Mouse (Mus musculus): ENCODE measurements at regions not wholly inside any gene's neighbourhood (a gene's known extent, or its start where the extent isn't known, plus 50 kb on each side); places are given as distances from the start of the nearest gene placed in this dataset.

GRCm38 (mm10) chr19:21913005-21913670 lies 135.0 kb downstream of the Cemip2 start:
- Histone ChIP-seq H3K9me3 (ENCODE audit: control insufficient read depth) (no peaks in the 10 kb centered on the region), H3K27ac (ENCODE audit: low read depth, low read length) (no peak overlapping the region), H3K9ac (ENCODE audit: low read depth, low read length) (no peak overlapping the region), H3K4me1 (replicated peaks; ENCODE audit: control insufficient read depth, insufficient read depth, low read length) (no peaks in the 10 kb centered on the region), H3K36me3 (ENCODE audit: control insufficient read depth, insufficient read depth) (no peaks in the 10 kb centered on the region), H3K4me2 (replicated peaks; ENCODE audit: low read depth) (no peak overlapping the region), H3K4me3 (ENCODE audit: low read depth, low read length) (no peak overlapping the region), H3K27me3 (replicated peaks; ENCODE audit: control insufficient read depth, insufficient read depth, low read length) (no peaks in the 10 kb centered on the region)
- whole genome bisulfite sequencing, result 70% methylated on average over 8 of the region's 8 CpGs
- TF ChIP-seq CTCF (IDR thresholded peaks at IDR 0.05; ENCODE audit: low read depth), result no peak
- no peak for ATAC-seq

- no peak for TF ChIP-seq CTCF (IDR thresholded peaks at IDR 0.05; ENCODE audit: low read depth)
- Histone ChIP-seq H3K9me3 (ENCODE audit: control insufficient read depth) (no peaks in the 10 kb centered on the region), H3K36me3 (ENCODE audit: control insufficient read depth, insufficient read depth) (no peaks in the 10 kb centered on the region), H3K4me3 (ENCODE audit: low read depth, low read length) (no peak overlapping the region), H3K9ac (ENCODE audit: low read depth, low read length) (no peak overlapping the region), H3K4me2 (replicated peaks; ENCODE audit: low read depth) (no peak overlapping the region), H3K27ac (ENCODE audit: low read depth, low read length) (no peak overlapping the region), H3K27me3 (replicated peaks; ENCODE audit: control insufficient read depth, insufficient read depth, low read length) (no peaks in the 10 kb centered on the region), H3K4me1 (replicated peaks; ENCODE audit: control insufficient read depth, insufficient read depth, low read length) (no peaks in the 10 kb centered on the region)
- 65% methylated on average over 9 of the region's 9 CpGs for WGBS
- no peak for ATAC-seq
Observed at GRCm38 (mm10) chr19:21913748-21914611, 135.8 kb downstream of the Cemip2 start.

GRCm38 (mm10) chr19:21914658-21915057 lies 136.5 kb downstream of the Cemip2 start:
- 68% methylated on average over 3 of the region's 3 CpGs for WGBS
- Histone ChIP-seq H3K27me3 (replicated peaks; ENCODE audit: control insufficient read depth, insufficient read depth, low read length) (no peaks in the 10 kb centered on the region), H3K27ac (ENCODE audit: low read depth, low read length) (no peak overlapping the region)

GRCm38 (mm10) chr19:21918113-21918512 lies 140.0 kb downstream of the Cemip2 start:
- no peaks in the 10 kb centered on the region for H3K9me3 ChIP-seq (ENCODE audit: control insufficient read depth)
- WGBS, result 81% methylated on average over 4 of the region's 4 CpGs
- no peak overlapping the region for H3K4me2 ChIP-seq (replicated peaks; ENCODE audit: low read depth)
- H3K9ac ChIP-seq (ENCODE audit: low read depth, low read length), result no peak overlapping the region
- no peak overlapping the region for H3K4me3 ChIP-seq (ENCODE audit: low read depth, low read length)
- H3K4me1 ChIP-seq (replicated peaks; ENCODE audit: control insufficient read depth, insufficient read depth, low read length), result no peaks in the 10 kb centered on the region
- H3K27ac ChIP-seq (ENCODE audit: low read depth, low read length), result no peak overlapping the region
- TF ChIP-seq CTCF (IDR thresholded peaks at IDR 0.05; ENCODE audit: low read depth), result 0 out of 2 replicates have a peak, but pooled peaks have one; percentile 27
- H3K27me3 ChIP-seq (replicated peaks; ENCODE audit: control insufficient read depth, insufficient read depth, low read length), result no peaks in the 10 kb centered on the region
- no peak for ATAC-seq
- no peaks in the 10 kb centered on the region for H3K36me3 ChIP-seq (ENCODE audit: control insufficient read depth, insufficient read depth)

More at GRCm38 (mm10) chr19:21914658-21915057, 136.5 kb downstream of the Cemip2 start:
- TF ChIP-seq CTCF (IDR thresholded peaks at IDR 0.05; ENCODE audit: low read depth), result no peak
- Histone ChIP-seq H3K9ac (ENCODE audit: low read depth, low read length) (no peak overlapping the region), H3K4me1 (replicated peaks; ENCODE audit: control insufficient read depth, insufficient read depth, low read length) (no peaks in the 10 kb centered on the region), H3K4me3 (ENCODE audit: low read depth, low read length) (no peak overlapping the region), H3K9me3 (ENCODE audit: control insufficient read depth) (no peaks in the 10 kb centered on the region), H3K4me2 (replicated peaks; ENCODE audit: low read depth) (no peak overlapping the region), H3K36me3 (ENCODE audit: control insufficient read depth, insufficient read depth) (no peaks in the 10 kb centered on the region)
- no peak for ATAC-seq

GRCm38 (mm10) chr19:21919074-21919473 lies 140.9 kb downstream of the Cemip2 start:
- no peaks in the 10 kb centered on the region for H3K4me1 ChIP-seq (replicated peaks; ENCODE audit: control insufficient read depth, insufficient read depth, low read length)
- TF ChIP-seq CTCF (IDR thresholded peaks at IDR 0.05; ENCODE audit: low read depth), result no peak
- no peak overlapping the region for H3K27ac ChIP-seq (ENCODE audit: low read depth, low read length)
- WGBS, result 44% methylated on average over 3 of the region's 3 CpGs
- no peaks in the 10 kb centered on the region for H3K27me3 ChIP-seq (replicated peaks; ENCODE audit: control insufficient read depth, insufficient read depth, low read length)
- no peak overlapping the region for H3K9ac ChIP-seq (ENCODE audit: low read depth, low read length)
- H3K36me3 ChIP-seq (ENCODE audit: control insufficient read depth, insufficient read depth), result no peaks in the 10 kb centered on the region
- no peak overlapping the region for H3K4me2 ChIP-seq (replicated peaks; ENCODE audit: low read depth)
- no peak overlapping the region for H3K4me3 ChIP-seq (ENCODE audit: low read depth, low read length)
- no peak for ATAC-seq
- H3K9me3 ChIP-seq (ENCODE audit: control insufficient read depth), result no peaks in the 10 kb centered on the region

- H3K27ac ChIP-seq (ENCODE audit: low read depth, low read length), result no peak overlapping the region
- no peaks in the 10 kb centered on the region for H3K27me3 ChIP-seq (replicated peaks; ENCODE audit: control insufficient read depth, insufficient read depth, low read length)
- no peaks in the 10 kb centered on the region for H3K4me1 ChIP-seq (replicated peaks; ENCODE audit: control insufficient read depth, insufficient read depth, low read length)
- no peak overlapping the region for H3K4me3 ChIP-seq (ENCODE audit: low read depth, low read length)
- ATAC-seq, result no peak
- WGBS, result 90% methylated on average over 4 of the region's 4 CpGs
- H3K36me3 ChIP-seq (ENCODE audit: control insufficient read depth, insufficient read depth), result no peaks in the 10 kb centered on the region
- H3K4me2 ChIP-seq (replicated peaks; ENCODE audit: low read depth), result no peak overlapping the region
- H3K9me3 ChIP-seq (ENCODE audit: control insufficient read depth), result no peaks in the 10 kb centered on the region
- no peak overlapping the region for H3K9ac ChIP-seq (ENCODE audit: low read depth, low read length)
- TF ChIP-seq CTCF (IDR thresholded peaks at IDR 0.05; ENCODE audit: low read depth), result no peak
Observed at GRCm38 (mm10) chr19:21940114-21940513, 162.0 kb downstream of the Cemip2 start.
